Mouse (Mus musculus) macrophage (primary cell): ENCODE measurements around the gene 4930432K21Rik. TPM values are rescaled to one million over a fixed set of nuclear protein-coding genes. Genes with fewer than 3 reads are reported as not detected.

Experiments
- H3K27ac ChIP-seq: fragments of 350-480 bp; formaldehyde crosslinking; 2 replicates; pipeline ENCODE4 v1.9.0; 2021
- H3K36me3 ChIP-seq: fragments of 350-480 bp; formaldehyde crosslinking; 2 replicates; pipeline ENCODE4 v1.9.0; 2021; ENCODE audit errors: inconsistent target
- H3K4me3 ChIP-seq: fragments of 350-480 bp; formaldehyde crosslinking; 2 replicates; pipeline ENCODE4 v1.9.0; 2021; ENCODE audit errors: inconsistent target
- H3K79me2 ChIP-seq: fragments of 350-480 bp; formaldehyde crosslinking; 2 replicates; pipeline ENCODE4 v1.9.0; 2021; ENCODE audit errors: inconsistent target
- WGBS: methylation state at CpG from one replicate; pipeline ENCODE4 v1.1.7; 2026; ENCODE audit warnings: inconsistent platforms; ENCODE audit not compliant: missing documents; 5-methylcytosine and 5-hydroxymethylcytosine counted together
- polyA plus RNA-seq: library from polyadenylated mRNA; stranded (reverse); fragments of 250-400 nt; gene quantifications from 3 replicates; pipeline ENCODE4 v1.2.4, GENCODE M21; 2018; ENCODE audit warnings: inconsistent platforms

4930432K21Rik gene
- polyA plus RNA-seq, 1 experiment from 2014 or later = 0.82 TPM

GRCm38 (mm10) chr8:84192023-84192422 is 44.2 kb downstream of the 4930432K21Rik start:
- Histone ChIP-seq H3K79me2 (no peaks in the 10 kb centered on the region), H3K27ac (peak overlapping the region; percentile 99), H3K36me3 (no peaks in the 10 kb centered on the region), H3K4me3 (peak overlapping the region; percentile 42)
- WGBS = 5% methylated on average over 13 of the region's 13 CpGs

- WGBS = 3% methylated on average over 17 of the region's 33 CpGs
- H3K27ac ChIP-seq = peak overlapping the region; percentile 99
Measured at GRCm38 (mm10) chr8:84192555-84192954, 44.7 kb downstream of the 4930432K21Rik start.

GRCm38 (mm10) chr8:84193161-84193560 is 45.3 kb downstream of the 4930432K21Rik start:
- Histone ChIP-seq H3K36me3 (no peaks in the 10 kb centered on the region), H3K79me2 (no peaks in the 10 kb centered on the region), H3K4me3 (no peak overlapping the region), H3K27ac (peak overlapping the region; percentile 99)
- WGBS = 90% methylated on average over 4 of the region's 4 CpGs

More at GRCm38 (mm10) chr8:84192555-84192954, 44.7 kb downstream of the 4930432K21Rik start:
- Histone ChIP-seq H3K79me2 (no peaks in the 10 kb centered on the region), H3K4me3 (peak overlapping the region; percentile 42), H3K36me3 (no peaks in the 10 kb centered on the region)

- no peaks in the 10 kb centered on the region for H3K36me3 ChIP-seq
- H3K4me3 ChIP-seq = no peak overlapping the region
- 87% methylated on average over 5 of the region's 5 CpGs for WGBS
- no peak overlapping the region for H3K27ac ChIP-seq
- H3K79me2 ChIP-seq = no peaks in the 10 kb centered on the region
Measured at GRCm38 (mm10) chr8:84193566-84193965, 45.7 kb downstream of the 4930432K21Rik start.

- Histone ChIP-seq H3K27ac (no peak overlapping the region), H3K36me3 (no peaks in the 10 kb centered on the region), H3K4me3 (no peak overlapping the region), H3K79me2 (no peaks in the 10 kb centered on the region)
- WGBS = 88% methylated on average over 2 of the region's 3 CpGs
Measured at GRCm38 (mm10) chr8:84194224-84194743, 46.5 kb downstream of the 4930432K21Rik start.

GRCm38 (mm10) chr8:84197141-84197921 is 49.5 kb downstream of the 4930432K21Rik start:
- Histone ChIP-seq H3K27ac (peak overlapping the region; percentile 86), H3K4me3 (peak overlapping the region; percentile 45), H3K79me2 (peaks cover 16% of the 10 kb centered on the region), H3K36me3 (no peaks in the 10 kb centered on the region)
- WGBS = 12% methylated on average over 41 of the region's 43 CpGs

GRCm38 (mm10) chr8:84197922-84198774 is 50.3 kb downstream of the 4930432K21Rik start:
- no peaks in the 10 kb centered on the region for H3K36me3 ChIP-seq
- peak overlapping the region; percentile 45 for H3K4me3 ChIP-seq
- H3K27ac ChIP-seq = peak overlapping the region; percentile 86
- 3% methylated on average over 30 of the region's 30 CpGs for WGBS
- peaks cover 24% of the 10 kb centered on the region for H3K79me2 ChIP-seq

GRCm38 (mm10) chr8:84198871-84199270 is 51.0 kb downstream of the 4930432K21Rik start:
- Histone ChIP-seq H3K27ac (peak overlapping the region; percentile 46), H3K79me2 (peaks cover 30% of the 10 kb centered on the region), H3K4me3 (no peak overlapping the region), H3K36me3 (no peaks in the 10 kb centered on the region)
- WGBS = 49% methylated on average over 4 of the region's 4 CpGs

- H3K36me3 ChIP-seq = no peaks in the 10 kb centered on the region
- WGBS = 69% methylated on average over 11 of the region's 11 CpGs
- peaks cover 34% of the 10 kb centered on the region for H3K79me2 ChIP-seq
- H3K4me3 ChIP-seq = no peak overlapping the region
- H3K27ac ChIP-seq = peak overlapping the region; percentile 75
Measured at GRCm38 (mm10) chr8:84199348-84200125, 51.7 kb downstream of the 4930432K21Rik start.

- 29% methylated on average over 7 of the region's 8 CpGs for WGBS
- Histone ChIP-seq H3K27ac (peak overlapping the region; percentile 75), H3K79me2 (peaks cover 40% of the 10 kb centered on the region), H3K4me3 (no peak overlapping the region), H3K36me3 (peaks cover 6% of the 10 kb centered on the region; the same call in 1 of the 2 replicates)
Measured at GRCm38 (mm10) chr8:84200126-84200555, 52.3 kb downstream of the 4930432K21Rik start.

GRCm38 (mm10) chr8:84200652-84201544 is 53.1 kb downstream of the 4930432K21Rik start:
- Histone ChIP-seq H3K27ac (peak overlapping the region; percentile 99), H3K36me3 (peaks cover 13% of the 10 kb centered on the region; the same call in 1 of the 2 replicates), H3K4me3 (peak overlapping the region; percentile 71), H3K79me2 (peaks cover 48% of the 10 kb centered on the region)
- 1% methylated on average over 39 of the region's 70 CpGs for WGBS

GRCm38 (mm10) chr8:84201545-84202245 is 53.9 kb downstream of the 4930432K21Rik start:
- WGBS = 19% methylated on average over 14 of the region's 15 CpGs
- Histone ChIP-seq H3K27ac (peak overlapping the region; percentile 99), H3K4me3 (peak overlapping the region; percentile 71), H3K36me3 (peaks cover 18% of the 10 kb centered on the region; the same call in 1 of the 2 replicates), H3K79me2 (peaks cover 56% of the 10 kb centered on the region)
